Mouse (Mus musculus): Measurements from ENCODE around the gene Hcn1. TPM values are rescaled to one million over a fixed set of nuclear protein-coding genes. Genes with fewer than 3 reads are reported as not detected.

The Hcn1 gene
- polyA plus RNA-seq, 1 experiment from 2014 or later, result 0.71 TPM

GRCm38 (mm10) chr13:118029579-118029978 is 427.5 kb downstream of the Hcn1 start:
- Histone ChIP-seq H3K36me3 (ENCODE audit: control insufficient read depth, insufficient read depth, low read length) (no peaks in the 10 kb centered on the region), H3K9ac (replicated peaks; ENCODE audit: low read length) (no peak overlapping the region), H3K27me3 (ENCODE audit: control insufficient read depth, insufficient read depth, low read length) (no peaks in the 10 kb centered on the region), H3K4me3 (replicated peaks; ENCODE audit: low read depth, low read length) (no peak overlapping the region), H3K4me1 (ENCODE audit: control insufficient read depth, insufficient read depth, low read length) (no peaks in the 10 kb centered on the region), H3K27ac (replicated peaks; ENCODE audit: low read depth, low read length) (no peak overlapping the region), H3K4me2 (ENCODE audit: low read length) (no peak overlapping the region), H3K9me3 (ENCODE audit: control insufficient read depth, low read length) (no peaks in the 10 kb centered on the region)
- DNase-seq, result no peak
- WGBS, result 85% methylated on average over 3 of the region's 3 CpGs
- no peak for ATAC-seq (ENCODE audit: low FRiP score, low TSS enrichment)

GRCm38 (mm10) chr13:118035598-118035997 is 433.5 kb downstream of the Hcn1 start:
- H3K27me3 ChIP-seq (ENCODE audit: control insufficient read depth, insufficient read depth, low read length), result no peaks in the 10 kb centered on the region
- H3K4me2 ChIP-seq (ENCODE audit: low read length), result no peak overlapping the region
- H3K9ac ChIP-seq (replicated peaks; ENCODE audit: low read length), result no peak overlapping the region
- no peaks in the 10 kb centered on the region for H3K36me3 ChIP-seq (ENCODE audit: control insufficient read depth, insufficient read depth, low read length)
- no peak overlapping the region for H3K27ac ChIP-seq (replicated peaks; ENCODE audit: low read depth, low read length)
- H3K4me3 ChIP-seq (replicated peaks; ENCODE audit: low read depth, low read length), result no peak overlapping the region
- no peaks in the 10 kb centered on the region for H3K9me3 ChIP-seq (ENCODE audit: control insufficient read depth, low read length)
- ATAC-seq (ENCODE audit: low FRiP score, low TSS enrichment) (no peak), DNase-seq (no peak)
- no peaks in the 10 kb centered on the region for H3K4me1 ChIP-seq (ENCODE audit: control insufficient read depth, insufficient read depth, low read length)
- WGBS, result 81% methylated on average over 5 of the region's 5 CpGs
